Mouse (Mus musculus) testis, adult 2 months (tissue): ENCODE measurements around the gene Veph1.

Experiments
- CTCF ChIP-seq: fragments of 200-500 bp; IDR thresholded peaks from 2 replicates; pipeline ENCODE4 v1.5.1; 2012; ENCODE audit warnings: low read depth, mild to moderate bottlenecking, inconsistent platforms, low read length, moderate library complexity; ENCODE audit not compliant: control insufficient read depth, insufficient read depth, insufficient replicate concordance
- POLR2A ChIP-seq: fragments of 200-500 bp; IDR thresholded peaks from 2 replicates; pipeline ENCODE4 v1.6.1; 2012; ENCODE audit warnings: low read depth, mild to moderate bottlenecking, inconsistent platforms, low read length, moderate library complexity; ENCODE audit not compliant: control insufficient read depth

DNA sequence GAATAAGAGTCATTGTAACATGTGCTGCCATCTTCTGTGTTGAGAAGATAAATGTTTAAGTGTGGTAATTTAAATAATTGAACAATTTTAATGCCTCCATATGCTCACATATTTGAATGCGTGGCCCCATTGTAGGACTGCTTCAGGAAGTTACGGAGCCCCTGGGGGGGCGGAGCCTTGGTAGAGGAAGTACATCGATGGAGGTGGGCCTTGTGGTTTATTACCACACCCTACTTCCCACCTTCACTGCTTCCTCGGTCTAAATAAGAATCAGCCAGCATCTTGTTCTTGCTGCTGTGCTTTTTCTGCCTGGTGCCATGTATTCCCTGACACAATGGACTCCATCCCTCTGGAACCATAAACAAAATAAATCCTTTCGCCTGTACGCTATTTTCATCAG, 241.0 kb downstream of the Veph1 start:
- TF ChIP-seq CTCF (no peak), POLR2A (no peak)
